Mouse (Mus musculus): ENCODE data around the gene Fgr.

Gene Fgr

DNA sequence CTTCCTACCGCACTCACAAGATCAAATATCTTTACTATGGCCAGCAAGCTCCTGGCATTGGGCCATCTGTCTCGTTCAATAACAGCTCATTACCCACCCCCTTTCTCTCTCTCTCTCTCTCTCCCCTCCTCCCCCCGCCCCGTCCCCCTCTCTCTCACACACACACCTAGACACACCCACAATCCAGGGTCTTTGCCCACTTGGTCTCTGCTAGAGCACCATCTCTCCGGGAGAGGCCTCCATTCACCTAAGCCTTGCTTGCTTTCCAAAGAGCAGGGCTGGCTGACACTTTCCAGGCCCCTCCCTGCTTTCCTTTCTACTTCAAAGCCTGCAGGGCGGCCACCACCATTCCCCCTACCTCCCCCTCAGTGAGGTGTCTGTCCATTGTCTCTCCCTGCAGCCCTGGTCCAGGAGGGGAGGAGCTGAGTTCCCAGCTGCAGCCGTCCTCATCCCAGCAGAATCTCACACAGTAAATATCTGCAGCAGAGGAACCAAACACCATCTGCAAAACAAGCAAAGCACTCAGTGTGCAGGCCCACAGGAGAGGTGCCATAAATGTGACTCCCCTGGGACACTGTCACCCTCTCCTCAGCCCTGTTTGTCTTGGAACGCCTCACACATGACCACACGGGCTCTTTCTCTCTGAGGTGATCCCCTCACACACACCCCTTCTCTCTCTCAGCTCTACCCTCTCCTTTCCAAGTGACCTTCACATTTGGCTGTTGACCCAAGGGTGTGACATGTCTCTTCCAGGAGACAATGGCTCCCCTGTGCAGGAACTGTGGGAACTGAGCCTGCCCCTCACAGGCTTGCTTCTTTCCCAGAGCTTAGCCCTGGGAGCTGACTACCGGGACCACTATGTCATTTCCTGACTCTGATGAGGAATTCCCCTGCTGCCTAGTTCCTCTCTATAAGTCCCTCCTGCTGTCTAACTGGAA is 14.9 kb upstream of the Fgr start:
- peak; percentile 78 for DNase-seq (ENCODE audit: low spot score)

DNA sequence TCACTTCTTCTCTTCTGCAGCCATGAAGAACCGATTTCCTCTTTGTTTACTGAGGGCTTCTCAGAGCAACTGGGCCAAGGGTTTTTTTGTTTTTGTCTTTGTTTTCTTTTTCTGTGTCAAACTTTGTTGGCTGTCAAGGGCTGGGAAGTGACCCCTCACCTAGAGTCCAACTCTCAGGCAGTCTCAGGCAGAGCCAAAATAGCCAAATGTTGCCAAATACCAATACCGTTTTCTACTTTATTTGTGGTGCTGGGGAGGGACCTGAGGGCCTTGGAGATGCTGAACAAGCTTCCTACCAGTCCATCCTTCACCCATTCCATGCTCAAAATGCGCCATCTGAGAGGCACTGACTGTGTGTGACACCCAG is 14.2 kb upstream of the Fgr start:
- DNase-seq (ENCODE audit: low spot score): no peak

DNA sequence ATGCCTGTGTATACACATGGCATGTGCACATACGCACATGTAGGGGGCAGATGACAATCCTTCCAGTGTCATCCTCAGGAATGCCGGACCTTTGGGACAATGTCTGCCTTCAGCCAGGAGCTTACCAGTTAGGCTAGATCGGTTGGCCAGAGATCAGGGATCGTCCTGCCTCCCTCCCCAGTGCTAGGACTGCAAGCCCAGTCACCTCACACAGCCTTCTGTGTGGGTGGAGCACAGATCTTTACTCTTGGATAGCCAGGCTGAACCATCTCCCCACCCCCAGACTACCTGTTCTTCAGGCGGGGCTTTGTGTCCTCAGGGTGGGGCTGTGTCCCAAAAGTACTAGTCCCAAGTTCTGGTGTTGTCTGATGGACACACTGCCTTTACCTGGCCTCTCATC is 13.6 kb upstream of the Fgr start:
- no peak for DNase-seq (ENCODE audit: low spot score)

- no peak for DNase-seq (ENCODE audit: low spot score)
Measured at GRCm38 (mm10) chr4:132960864-132961639, 12.8 kb upstream of the Fgr start.

DNA sequence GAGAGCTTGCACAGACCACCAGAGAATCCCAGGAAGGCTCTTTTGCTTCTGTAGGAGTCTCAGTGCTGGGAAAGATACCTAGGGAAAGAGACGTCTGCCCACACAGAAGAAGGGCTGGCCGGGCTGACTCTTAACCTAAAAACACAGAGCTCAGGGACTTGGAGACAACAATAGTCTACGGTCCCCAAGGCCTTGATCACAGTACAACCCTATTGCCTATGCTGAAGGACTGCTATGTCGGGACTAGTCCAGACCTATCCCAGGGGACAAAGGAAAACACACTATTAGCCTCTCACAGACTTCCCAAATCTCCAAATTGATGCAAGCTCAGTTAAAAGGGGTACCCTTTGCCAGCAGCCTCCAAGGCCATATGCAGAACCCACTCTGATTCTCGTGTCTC is 12.0 kb upstream of the Fgr start:
- no peak for DNase-seq (ENCODE audit: low spot score)

GRCm38 (mm10) chr4:132962628-132963027 is 11.3 kb upstream of the Fgr start:
- DNase-seq (ENCODE audit: low spot score): no peak

- DNase-seq (ENCODE audit: low spot score): no peak
Measured at GRCm38 (mm10) chr4:132963436-132963835, 10.5 kb upstream of the Fgr start.

GRCm38 (mm10) chr4:132964064-132964463 is 9.8 kb upstream of the Fgr start:
- DNase-seq (ENCODE audit: low spot score): no peak

DNA sequence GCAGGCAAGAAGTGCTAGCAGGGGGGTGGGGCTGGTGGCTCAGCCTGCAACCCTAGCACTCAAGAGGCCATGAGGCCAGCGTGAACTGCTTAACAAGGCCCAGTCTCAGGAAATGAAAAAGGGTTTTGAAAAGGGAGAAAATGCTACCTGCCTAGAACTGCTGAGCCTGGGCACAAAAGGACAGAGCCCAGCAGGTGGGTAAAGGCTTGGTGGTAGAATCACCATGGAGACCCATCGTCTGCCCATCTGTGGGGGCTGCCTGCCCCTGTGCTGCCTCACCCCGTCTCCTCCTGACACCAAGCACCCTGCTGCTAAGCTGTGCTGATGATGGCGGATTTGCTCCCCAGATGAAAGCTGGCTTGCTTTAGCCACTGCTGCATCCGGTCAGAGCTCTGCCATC is 9.4 kb upstream of the Fgr start:
- DNase-seq (ENCODE audit: low spot score): no peak

DNA sequence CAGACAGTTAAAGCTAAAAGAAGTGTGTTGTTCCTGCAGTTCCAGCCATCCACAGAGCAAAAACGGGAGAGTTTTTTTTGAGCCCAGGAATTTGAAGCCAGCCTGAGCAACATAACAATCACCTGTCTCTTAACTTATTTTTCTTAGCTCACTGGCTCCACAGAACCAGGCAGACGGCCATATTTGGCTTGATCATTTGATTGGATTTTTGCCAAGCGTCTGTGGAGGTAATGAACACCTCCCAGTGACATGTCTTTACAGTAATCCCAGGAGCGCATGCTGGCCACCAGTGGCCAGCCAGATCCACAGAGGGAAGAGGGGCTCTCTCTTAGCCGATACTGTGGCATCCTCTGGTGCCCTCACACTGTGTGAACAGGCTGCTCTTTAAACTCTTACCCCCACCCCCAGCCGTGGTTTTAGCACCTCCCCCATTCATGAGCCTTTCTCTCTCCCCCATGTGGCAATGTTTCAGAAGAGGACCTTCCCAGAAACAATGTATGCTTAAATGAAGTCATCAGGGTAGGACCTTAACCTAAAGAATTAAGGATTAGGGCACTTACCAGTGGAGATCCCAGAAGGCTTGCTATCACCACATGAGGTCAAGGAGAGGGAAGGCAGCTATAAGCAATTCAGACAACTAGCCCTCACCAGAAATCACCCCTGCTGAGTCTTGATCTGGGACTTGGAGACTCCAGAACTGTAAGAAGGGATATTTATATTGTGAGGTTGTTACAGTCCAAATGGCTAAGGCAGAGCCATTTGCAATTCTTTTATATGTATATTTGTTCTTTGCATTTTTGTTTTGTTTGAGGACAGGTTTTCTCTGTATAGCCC is 5.6 kb upstream of the Fgr start:
- DNase-seq (ENCODE audit: low spot score): no peak

DNA sequence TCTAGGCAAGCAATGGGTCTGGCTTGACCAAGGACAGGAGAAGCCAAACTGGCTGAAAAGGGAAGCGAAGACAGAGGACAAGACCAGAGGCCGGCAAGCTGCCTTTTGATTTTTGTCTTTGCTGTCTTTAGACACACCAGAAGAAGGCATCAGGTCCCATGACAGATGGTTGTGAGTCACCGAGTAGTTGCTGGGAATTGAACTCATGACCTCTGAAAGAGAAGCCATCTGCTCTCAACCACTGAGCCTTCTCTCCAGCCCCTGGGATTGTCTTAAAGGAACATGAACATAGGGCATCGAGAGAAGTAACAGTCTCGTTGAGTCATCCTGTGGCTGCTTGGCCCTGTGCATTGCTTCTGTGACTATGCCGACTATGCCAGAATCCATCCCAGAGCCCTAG is 2.3 kb upstream of the Fgr start:
- no peak for DNase-seq (ENCODE audit: low spot score)

- DNase-seq (ENCODE audit: low spot score): no peak
Measured at GRCm38 (mm10) chr4:132972101-132972500, 1.8 kb upstream of the Fgr start.

DNA sequence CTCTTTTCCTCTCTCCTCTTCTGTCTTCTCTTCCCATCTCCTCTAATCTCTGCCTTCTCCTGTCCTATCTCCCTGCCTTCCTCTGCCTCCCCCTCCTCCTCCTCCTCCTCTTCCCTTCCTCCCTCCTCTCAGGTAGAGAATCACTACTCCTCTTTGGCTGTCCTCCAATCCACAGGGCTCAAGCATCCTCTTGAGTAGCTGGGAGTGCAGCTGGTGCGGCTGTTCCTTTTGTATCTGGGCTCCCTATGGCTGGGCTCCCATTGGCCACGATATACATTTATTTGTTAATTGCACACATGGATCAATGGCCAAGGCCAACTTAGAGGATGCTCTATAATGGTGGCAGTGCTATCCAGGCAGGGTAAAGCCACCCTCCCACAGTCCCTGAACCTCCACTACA is 1.3 kb upstream of the Fgr start:
- no peak for DNase-seq (ENCODE audit: low spot score)

DNA sequence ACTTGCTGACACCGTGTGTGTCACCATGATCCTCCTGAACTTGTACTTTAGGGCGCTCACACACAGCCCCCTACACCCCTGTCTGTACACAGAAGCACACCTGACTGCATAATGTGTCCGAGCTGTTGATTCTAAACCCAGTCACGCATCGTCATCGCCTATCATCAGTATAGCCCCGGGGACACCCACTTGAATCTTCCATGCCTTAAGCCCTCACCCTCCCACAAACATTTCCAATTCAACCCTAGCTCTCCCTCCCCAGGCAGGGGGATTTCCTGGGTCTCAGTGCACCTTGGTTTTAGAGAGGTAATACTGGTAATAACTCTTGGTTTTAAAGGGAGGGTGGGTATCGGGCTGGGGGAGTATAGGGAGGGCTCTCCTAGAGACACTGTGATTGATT is 709 bp upstream of the Fgr start:
- DNase-seq (ENCODE audit: low spot score): no peak

- DNase-seq (ENCODE audit: low spot score): peak; percentile 88
Measured at GRCm38 (mm10) chr4:132974904-132975303, 1.0 kb downstream of the Fgr start.

DNA sequence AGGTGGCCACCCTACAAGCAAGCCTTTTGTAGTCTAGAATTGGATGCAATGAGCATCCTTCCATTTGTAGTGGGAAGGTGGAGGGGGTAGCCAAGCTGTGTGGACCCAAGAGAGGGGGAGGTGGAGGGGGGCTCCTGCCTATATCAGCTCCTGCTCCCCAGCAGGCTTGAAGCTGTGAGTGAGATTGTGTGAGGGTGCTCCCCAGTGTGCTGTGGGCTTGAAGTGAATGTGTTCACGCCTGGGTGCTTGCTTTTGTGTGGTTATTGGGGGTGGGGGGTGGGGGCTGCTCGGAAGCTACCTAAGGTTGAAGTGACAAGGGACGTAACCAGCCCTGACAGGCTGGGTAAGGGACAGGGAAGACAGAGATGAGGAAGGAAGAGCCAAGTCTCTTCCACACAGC is 1.9 kb downstream of the Fgr start:
- DNase-seq (ENCODE audit: low spot score): no peak

GRCm38 (mm10) chr4:132976729-132977128 is 2.8 kb downstream of the Fgr start:
- no peak for DNase-seq (ENCODE audit: low spot score)

- no peak for DNase-seq (ENCODE audit: low spot score)
Measured at GRCm38 (mm10) chr4:132977597-132977996, 3.7 kb downstream of the Fgr start.

- no peak for DNase-seq (ENCODE audit: low spot score)
Measured at GRCm38 (mm10) chr4:132979186-132979585, 5.3 kb downstream of the Fgr start.

GRCm38 (mm10) chr4:132981621-132982020 is 7.7 kb downstream of the Fgr start:
- DNase-seq (ENCODE audit: low spot score): no peak

- no peak for DNase-seq (ENCODE audit: low spot score)
Measured at GRCm38 (mm10) chr4:132982999-132983398, 9.1 kb downstream of the Fgr start.
